Mouse (Mus musculus) cerebellum, adult (tissue): ENCODE data around the gene Ccdc28b.

Experiments used
- ATAC-seq: cut with Nextera tagmentation; 2 replicates; pipeline ENCODE4 v1.9.2; 2017; ENCODE audit warnings: mild to moderate bottlenecking, moderate library complexity, mixed read lengths; ENCODE audit not compliant: insufficient number of reproducible peaks, low FRiP score, low TSS enrichment

Gene Ccdc28b

DNA sequence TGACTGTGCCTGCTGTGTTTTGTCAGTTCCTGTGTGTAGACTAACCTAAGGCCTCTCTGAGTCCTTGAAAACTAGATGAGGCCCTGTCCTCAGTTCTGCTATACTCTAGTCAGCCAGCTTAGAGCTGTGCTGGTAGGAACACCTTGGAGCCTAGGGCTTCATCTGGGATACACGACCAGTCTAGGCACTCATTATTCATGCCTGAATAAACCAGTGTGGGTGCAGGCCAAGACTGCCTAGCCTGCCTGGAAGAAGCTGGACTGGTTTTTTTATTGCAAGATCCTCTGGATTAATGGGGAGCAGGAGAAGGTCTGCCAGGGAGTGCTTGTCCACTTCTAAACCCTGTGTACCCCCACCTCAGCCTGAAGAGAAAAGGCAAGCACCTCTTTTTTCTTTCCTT is 36.8 kb downstream of the Ccdc28b start:
- ATAC-seq: no peak

DNA sequence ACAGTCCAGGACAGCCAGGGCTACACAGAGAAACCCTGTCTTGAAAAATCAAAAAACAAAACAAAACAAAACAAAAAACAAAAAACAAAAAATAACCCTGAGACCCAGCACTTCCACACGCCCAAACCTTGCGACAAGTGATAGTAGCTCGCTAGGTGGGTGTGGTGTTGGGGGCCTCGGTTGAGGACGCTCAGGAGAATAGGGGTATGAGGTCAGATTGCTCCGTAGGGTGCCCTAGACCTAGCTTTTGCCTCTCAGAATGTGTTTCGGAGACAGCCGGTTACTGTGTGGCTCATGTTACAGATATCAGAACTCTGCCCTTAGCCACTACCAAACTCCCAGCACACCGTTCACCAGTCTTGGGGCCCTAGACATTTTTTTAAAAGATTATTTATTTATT is 38.0 kb downstream of the Ccdc28b start:
- ATAC-seq: no peak

DNA sequence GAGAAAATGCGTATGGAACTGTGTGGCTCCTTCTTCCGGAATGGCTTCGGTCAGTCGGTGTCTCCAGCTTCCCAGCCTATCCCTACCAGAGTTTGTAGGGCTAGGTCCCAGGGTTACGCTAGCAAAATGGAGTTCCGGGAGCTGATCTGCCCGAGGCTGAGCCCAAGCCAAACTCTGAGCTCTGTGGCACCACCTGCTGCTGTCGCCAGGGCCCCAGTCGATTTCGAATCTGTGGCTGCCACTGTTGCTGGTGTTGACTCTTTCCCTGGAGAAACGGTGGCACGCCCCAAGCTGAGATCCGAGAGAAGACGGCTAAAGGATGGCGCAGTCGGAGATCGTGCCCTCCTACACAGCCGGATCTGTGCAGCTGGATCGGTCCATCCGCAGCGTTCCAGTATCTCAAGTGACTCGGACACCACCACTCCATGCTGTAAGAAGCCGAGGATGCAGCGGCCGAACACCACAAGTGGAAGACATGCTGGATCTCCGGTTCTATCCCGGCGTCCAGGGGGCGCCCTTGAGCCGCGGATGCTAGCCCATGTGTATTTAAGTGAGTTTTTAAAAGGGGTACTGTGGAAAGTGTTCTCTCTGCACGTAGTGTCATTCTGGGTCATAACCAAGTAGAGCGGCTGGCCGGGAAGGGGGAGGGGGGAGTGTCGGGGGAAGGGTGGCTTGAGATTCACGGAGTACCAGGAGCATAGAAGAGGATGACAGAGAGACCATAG is 38.7 kb downstream of the Ccdc28b start:
- no peak for ATAC-seq

DNA sequence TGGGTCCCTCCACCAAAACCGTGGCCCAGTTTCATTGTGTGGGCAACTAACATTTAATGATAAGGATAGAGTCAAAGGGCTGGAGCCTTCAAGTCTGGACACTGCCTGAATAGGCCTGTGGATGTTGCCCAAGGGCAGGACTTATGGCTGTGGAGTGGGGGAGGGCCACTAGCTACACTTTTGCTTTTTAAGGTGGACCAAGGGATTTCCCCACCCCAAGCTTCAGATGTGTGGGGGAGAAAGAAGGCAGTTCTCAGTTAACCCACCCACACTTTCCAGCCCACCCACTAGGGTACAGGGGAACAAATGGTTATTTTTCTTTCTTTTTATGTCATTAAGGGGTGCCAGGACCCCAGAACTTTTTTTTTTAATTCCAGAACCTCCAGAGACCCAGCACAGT is 39.4 kb downstream of the Ccdc28b start:
- no peak for ATAC-seq

- ATAC-seq: no peak
These were observed 41.5 kb downstream of the Ccdc28b start for GRCm38 (mm10) chr4:129582251-129582650.

- no peak for ATAC-seq
These were observed 43.4 kb downstream of the Ccdc28b start for GRCm38 (mm10) chr4:129580347-129580746.

GRCm38 (mm10) chr4:129578466-129578865 is 45.3 kb downstream of the Ccdc28b start, which contains the start of gene Fam167b:
TSS of gene Fam167b (minus strand) at chr4:129578549.
- no peak for ATAC-seq

DNA sequence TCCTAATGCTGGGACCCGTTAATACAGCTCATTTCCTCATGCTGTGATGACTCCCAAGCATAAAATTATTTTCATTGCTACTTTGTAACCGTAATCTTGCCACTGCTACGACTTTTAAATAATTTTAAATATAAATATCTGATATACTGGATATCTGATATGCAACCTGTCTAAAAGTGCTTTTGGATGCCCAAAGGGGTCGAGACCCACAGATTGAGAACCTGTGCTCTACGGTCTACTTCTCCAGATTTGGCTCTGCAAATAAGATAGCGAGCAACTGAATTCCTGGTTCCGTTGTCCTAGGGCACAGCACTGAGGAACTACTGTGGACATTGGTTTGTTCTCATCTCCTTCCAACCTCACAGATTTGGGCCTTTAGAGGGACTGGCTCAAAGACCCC is 46.1 kb downstream of the Ccdc28b start:
- no peak for ATAC-seq

- ATAC-seq: no peak
These were observed 46.8 kb downstream of the Ccdc28b start for GRCm38 (mm10) chr4:129576863-129577491.

DNA sequence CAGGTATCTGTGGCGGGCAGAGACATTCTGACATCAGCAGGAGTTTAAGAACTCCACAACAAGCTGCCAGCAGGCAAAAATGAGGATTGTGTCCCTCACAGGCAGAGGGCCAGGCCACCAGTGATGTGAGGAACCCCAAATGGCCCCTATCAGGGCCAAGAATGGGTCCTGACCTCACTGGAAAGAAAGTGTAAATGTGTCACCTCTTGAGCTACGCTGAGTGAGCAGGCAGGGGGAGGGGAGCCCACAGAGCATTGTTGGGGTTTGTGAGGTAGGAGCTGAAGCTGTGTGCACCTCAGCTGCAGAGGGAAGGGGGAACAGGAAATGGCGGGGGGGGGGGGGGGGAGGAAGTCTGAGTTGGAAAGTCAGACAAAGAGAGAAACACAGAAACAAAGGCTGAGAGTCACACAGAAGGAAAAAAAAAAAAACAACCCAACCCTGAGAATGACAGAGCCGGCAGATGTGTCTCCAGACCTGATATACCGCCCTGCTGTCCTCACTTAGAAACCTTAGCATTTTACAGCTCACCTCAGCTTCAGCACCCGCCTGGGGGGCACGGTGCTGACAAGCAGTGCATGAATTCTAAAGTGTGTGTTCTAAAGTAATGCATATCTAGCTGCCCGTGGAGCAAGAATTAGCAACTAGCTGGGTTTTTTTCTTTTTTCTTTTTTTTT is 48.4 kb downstream of the Ccdc28b start:
- ATAC-seq: no peak

DNA sequence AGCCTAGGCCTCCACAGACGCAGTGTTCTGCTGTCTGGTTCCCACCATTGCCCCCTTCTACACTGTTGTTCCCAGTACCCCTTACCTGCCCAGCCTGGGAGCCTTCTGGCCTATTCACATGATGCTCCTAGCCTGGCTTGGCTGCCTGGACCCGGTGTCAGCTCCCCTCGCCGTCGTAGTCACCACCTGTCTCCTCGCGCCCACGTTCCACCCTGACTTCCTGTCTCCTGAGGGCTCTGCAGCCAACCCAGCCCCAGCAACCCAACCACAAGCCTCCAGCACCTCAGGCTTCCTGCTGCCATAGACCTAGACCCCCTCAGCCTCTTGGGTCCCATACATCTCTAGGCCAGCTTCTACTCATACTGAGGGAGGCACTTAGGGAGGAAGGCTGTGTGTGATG is 50.3 kb downstream of the Ccdc28b start, which contains the start of gene Lck:
Gene Lck, minus strand, starts transcription at position 212 of the 400 bp plus-strand sequence.
- ATAC-seq: no peak

GRCm38 (mm10) chr4:129573093-129573370 is 50.7 kb downstream of the Ccdc28b start:
- no peak for ATAC-seq

DNA sequence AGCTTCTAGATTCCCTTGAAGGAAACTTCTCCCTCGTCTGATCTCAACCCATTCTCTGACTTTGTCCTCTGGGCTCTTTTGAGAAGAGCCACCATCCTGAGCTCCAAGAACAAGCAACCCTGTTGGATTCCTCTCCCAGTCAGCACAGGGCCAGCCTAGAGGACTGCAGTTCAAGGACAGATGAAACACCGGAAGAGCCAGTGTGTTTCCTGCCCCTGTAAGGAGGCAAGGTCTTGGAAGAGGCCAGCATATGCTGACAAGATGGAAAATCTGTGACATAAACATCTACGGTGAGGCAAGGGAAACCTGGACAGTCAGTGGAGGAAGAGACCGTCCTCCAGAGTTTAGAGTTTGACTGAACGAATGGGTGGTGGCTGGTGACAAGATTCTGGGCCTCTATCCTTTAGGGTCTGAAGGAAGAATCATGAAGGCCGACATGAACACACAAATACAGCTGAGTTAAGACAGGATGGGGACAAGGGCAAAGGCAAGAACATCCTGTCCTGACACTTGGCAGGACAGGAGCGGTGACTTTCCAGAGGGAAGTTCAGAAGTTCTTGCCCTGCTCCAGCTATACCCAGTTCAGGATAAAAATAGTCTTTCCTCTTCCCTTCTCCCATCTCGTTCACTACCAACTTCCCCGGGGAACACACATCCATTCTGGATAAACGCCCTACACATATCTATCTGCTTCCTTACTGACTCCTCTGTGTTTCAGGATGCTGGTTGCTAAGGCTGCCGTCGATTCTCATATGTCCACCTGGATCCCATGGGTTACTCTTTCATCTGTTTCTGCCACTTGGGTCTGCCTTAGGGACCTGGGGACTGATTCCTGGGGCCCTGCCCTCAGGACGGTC is 51.3 kb downstream of the Ccdc28b start:
- no peak for ATAC-seq

GRCm38 (mm10) chr4:129571551-129572084 is 52.1 kb downstream of the Ccdc28b start:
- no peak for ATAC-seq

DNA sequence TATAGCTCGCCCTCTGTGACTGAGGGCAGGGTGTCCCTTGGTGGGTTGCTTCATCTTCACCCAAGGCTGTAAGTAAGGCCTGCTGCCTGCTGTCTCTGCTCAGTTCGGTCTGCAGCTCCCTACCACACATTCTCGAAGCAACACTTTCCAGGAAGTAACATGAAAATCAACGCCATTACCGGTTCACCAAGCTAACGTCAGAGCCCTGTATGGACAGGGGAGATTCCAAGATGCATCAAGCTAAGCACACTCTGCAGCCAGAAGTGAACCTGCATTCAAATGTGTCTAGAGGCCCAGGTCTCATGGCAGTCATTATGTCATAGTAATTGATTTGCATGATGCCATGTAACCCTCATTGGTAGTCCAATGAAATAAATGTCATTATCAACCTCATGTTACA is 53.7 kb downstream of the Ccdc28b start:
- no peak for ATAC-seq
